ENCODE assay signal across 17 mouse cellular contexts in the genomic region with DNA sequence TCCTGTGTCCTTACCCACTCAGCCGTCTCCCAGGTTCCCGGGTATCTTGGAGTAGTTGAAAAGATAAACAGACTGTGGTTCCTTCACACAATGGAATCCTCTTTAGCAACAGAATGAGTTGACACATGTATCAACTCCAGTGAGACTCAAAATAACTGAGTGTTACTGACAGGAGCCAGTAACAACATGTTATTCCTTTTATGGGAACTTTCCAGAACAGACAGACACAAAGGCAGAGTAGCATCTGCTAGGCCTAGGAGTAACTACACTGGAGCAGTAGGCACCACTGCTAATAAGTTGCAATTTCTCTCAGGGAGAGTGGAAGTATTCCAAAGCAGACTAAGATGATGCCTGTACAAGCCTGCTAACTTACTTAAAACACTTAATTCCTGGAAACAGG.
"Had no signal": no experiment of that assay in that cellular context is flagged by ENCODE, and none has a peak within 500 bp of the region (broad histone marks: within the 10 kb centered on the region; RNA-seq: fewer than 3 reads in every experiment).

No protein-coding gene starts in this region.

- H3K9me3 ChIP-seq: liver, embryonic 13.5 days; lung, embryonic 15.5 days had no signal

- H3K36me3 ChIP-seq: limb, embryonic 12.5 days; liver, embryonic 13.5 days; lung, embryonic 15.5 days; neural tube, embryonic 13.5 days had no signal

- H3K9ac ChIP-seq: limb, embryonic 12.5 days; liver, embryonic 13.5 days; liver, postnatal 0 days; lung, embryonic 15.5 days; neural tube, embryonic 13.5 days had no signal

- DNase-seq: kidney, postnatal 10 days; kidney, postnatal 4 days; liver; liver, embryonic 13.5 days; liver, postnatal 0 days; lung, postnatal 14 days; retina, postnatal 1 day; right cerebral cortex, postnatal 4 days; spleen, adult 18-20 months; thymus, postnatal 36 days had no signal

- H3K27ac ChIP-seq: limb, embryonic 12.5 days; liver, embryonic 13.5 days; lung, embryonic 15.5 days; macrophage; neural tube, embryonic 13.5 days had no signal

- H3K4me3 ChIP-seq: limb, embryonic 12.5 days; liver, embryonic 13.5 days; lung, embryonic 15.5 days; megakaryocyte, embryonic 14.5 days; neural tube, embryonic 13.5 days had no signal

- ATAC-seq: liver, postnatal 0 days; midbrain, embryonic 16.5 days had no signal

- H3K4me2 ChIP-seq: limb, embryonic 12.5 days; liver, embryonic 13.5 days; lung, embryonic 15.5 days; midbrain, embryonic 11.5 days; neural tube, embryonic 13.5 days had no signal

- H3K4me1 ChIP-seq: liver, embryonic 13.5 days; lung, embryonic 15.5 days had no signal

- H3K27me3 ChIP-seq: limb, embryonic 12.5 days; liver, embryonic 13.5 days; lung, embryonic 15.5 days; neural tube, embryonic 13.5 days had no signal
